Mouse (Mus musculus) heart, adult 2 months (tissue): ENCODE measurements at regions not wholly inside any gene's neighbourhood (a gene's known extent, or its start where the extent isn't known, plus 50 kb on each side); places are given as distances from the start of the nearest gene placed in this dataset.

Source experiments
- CTCF ChIP-seq: fragments of 200-600 bp; IDR thresholded peaks from 2 replicates; pipeline ENCODE4 v1.8.1; 2022; ENCODE audit warnings: antibody characterized with exemption, mild to moderate bottlenecking, moderate library complexity
- POLR2A ChIP-seq: fragments of 200-500 bp; IDR thresholded peaks from 2 replicates; pipeline ENCODE4 v1.6.1; 2011; ENCODE audit warnings: mild to moderate bottlenecking, low read depth, low read length, control low read depth; ENCODE audit not compliant: insufficient read depth

DNA sequence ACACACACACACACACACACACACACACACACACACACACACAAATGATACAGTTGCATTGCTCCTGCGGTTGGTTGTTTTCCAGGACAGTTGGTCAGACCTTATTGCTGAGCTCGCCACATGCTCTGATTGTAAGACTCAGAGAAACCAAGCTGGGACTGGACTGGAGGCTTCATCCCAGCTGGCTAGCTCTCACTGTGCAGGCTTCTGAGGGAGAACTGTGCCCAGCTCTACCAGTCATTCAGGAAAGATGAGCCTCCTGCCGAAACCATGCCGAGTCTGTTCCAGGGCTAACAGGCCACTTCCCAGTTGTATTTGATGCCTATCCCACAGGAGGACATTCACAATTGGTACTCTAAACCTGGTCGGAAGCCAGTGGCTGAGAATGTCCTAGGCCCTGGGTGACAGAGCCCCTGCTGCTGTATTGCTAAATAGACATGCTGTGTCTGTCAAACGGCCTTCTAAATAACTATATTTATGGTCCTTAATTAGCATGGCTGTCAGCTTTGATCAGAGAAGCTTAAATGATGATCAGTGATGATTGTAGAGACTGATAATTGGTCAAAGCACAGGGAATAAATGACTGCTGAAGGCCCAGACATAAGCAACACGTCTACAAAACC, 100.1 kb upstream of the Ppp1r12a start:
- TF ChIP-seq POLR2A: no peak
- no peak for TF ChIP-seq CTCF
